Mouse (Mus musculus) heart, adult 2 months (tissue): Measurements from ENCODE around the gene Dlgap5.

Experiments used
- CTCF ChIP-seq: fragments of 200-600 bp; IDR thresholded peaks from 2 replicates; pipeline ENCODE4 v1.8.1; 2022; ENCODE audit warnings: antibody characterized with exemption, mild to moderate bottlenecking, moderate library complexity
- EP300 ChIP-seq: fragments of 200-500 bp; IDR thresholded peaks from 2 replicates; pipeline ENCODE4 v1.6.1; 2011; ENCODE audit warnings: low read depth, low read length, control low read depth; ENCODE audit not compliant: insufficient read depth
- POLR2A ChIP-seq: fragments of 200-500 bp; IDR thresholded peaks from 2 replicates; pipeline ENCODE4 v1.6.1; 2011; ENCODE audit warnings: mild to moderate bottlenecking, low read depth, low read length, control low read depth; ENCODE audit not compliant: insufficient read depth

DNA sequence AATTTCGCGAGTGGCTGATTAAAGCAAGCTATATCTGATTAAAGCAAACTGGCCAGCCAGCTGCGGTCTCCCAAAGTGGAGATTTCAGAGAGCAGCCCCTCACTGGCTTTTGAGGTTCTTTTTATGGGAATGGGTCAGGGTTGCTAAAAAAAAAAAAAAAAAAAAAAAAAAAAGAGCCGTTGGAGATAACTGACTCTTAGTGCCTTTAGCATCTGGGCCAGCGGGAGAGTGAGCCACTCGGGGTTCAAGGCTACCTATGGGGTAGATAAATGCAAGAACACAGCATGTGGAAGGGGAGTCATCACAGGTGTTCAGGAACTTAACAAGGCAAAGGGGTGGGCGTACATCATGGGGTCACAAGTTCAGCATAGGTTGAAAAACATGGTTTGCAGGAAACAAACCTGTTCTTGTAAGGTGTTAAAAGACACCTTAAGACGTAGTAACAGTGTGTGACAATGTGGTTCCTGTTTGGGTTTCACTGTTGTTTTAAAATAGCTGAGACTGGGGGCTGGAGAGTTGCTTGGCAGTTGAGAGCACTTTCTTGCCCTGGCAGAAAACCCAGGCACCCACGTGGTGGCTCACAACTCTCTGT is 923 bp upstream of the Dlgap5 start:
- TF ChIP-seq CTCF, result no peak
- TF ChIP-seq POLR2A, result no peak
- TF ChIP-seq EP300, result no peak
